Mouse (Mus musculus) heart, adult 10 weeks (tissue): ENCODE results near the gene Nova1. TPM values are rescaled to one million over a fixed set of nuclear protein-coding genes. Genes with fewer than 3 reads are reported as not detected.

Experiments used
- polyA plus RNA-seq: library from polyadenylated mRNA; stranded (reverse); fragments of 350-450 nt; fragmentation: Illumina TruSeq; extraction: RNeasy Lipid Tissue Mini Kit (QIAGEN cat#74804); gene quantifications from one replicate; pipeline ENCODE4 v1.2.3, GENCODE M21; 2014; ENCODE audit warnings: low read depth, low replicate concordance

Gene Nova1
- 2.0 TPM for polyA plus RNA-seq

DNA sequence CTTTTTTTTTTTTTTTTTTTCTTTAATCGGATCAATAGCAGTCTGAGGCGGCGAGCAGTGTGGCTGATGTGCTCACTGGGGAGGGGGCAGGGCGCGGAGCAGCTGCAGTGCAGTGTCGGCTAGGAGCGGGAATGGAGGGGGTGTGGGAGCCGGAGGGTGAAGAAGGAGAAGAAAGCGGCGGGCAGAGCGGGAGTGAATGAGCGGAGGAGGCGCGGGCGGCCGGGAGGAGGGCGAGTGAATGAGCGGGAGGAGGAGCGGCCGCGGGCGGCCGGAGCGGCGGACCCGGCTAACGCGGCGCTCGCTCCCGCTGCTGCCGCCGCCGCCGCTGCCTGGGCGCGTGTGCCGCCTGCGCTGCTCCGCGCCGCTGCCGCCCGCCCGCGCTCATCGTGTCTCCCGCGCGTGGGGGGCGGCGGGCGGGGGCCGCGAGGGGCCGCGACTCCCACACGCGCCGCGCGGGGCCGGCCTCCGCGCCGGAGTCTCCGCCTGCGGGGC, at the start of gene Nova1:
Nova1 (minus strand) TSS at position 74 of the 492 bp plus-strand sequence.

